Mouse (Mus musculus) left cerebral cortex, adult 2 months (tissue): ENCODE results near the gene Stxbp6. TPM values are rescaled to one million over a fixed set of nuclear protein-coding genes. Genes with fewer than 3 reads are reported as not detected.
"Not testable (repeated sequence)": the region's sequence is repeated elsewhere in the genome, so short reads cannot be mapped to it uniquely, and the experiment has no call there.

Experiments
- DNase-seq, 2 experiments: peaks; one replicate each; pipeline ENCODE4 v3.0.0; 2021 to 2022; ENCODE audit warnings: low spot score in 2 of 2, mixed read lengths in 1 of 2; ENCODE audit errors: extremely low spot score in 1 of 2
- H3K27ac ChIP-seq: fragments of 200-600 bp; 2 replicates; pipeline ENCODE4 v1.8.1; 2022
- H3K4me3 ChIP-seq: fragments of 200-600 bp; 2 replicates; pipeline ENCODE4 v1.8.1; 2022
- CTCF ChIP-seq: fragments of 200-600 bp; IDR thresholded peaks from 2 replicates; pipeline ENCODE4 v1.8.1; 2022; ENCODE audit warnings: antibody characterized with exemption, mild to moderate bottlenecking, moderate library complexity
- intact Hi-C: fragments of 180-260 bp; cut with DNase I; formaldehyde crosslinking; loops from one replicate; pipeline ENCODE4 v1.15.1; 2025
- total RNA-seq, 2 experiments: library from RNA; stranded (reverse); gene quantifications; 2 replicates each; pipeline ENCODE4 v1.2.3; 2021

Stxbp6 gene
- total RNA-seq, 2 experiments from 2014 or later = 67.7 to 75.2 TPM

DNA sequence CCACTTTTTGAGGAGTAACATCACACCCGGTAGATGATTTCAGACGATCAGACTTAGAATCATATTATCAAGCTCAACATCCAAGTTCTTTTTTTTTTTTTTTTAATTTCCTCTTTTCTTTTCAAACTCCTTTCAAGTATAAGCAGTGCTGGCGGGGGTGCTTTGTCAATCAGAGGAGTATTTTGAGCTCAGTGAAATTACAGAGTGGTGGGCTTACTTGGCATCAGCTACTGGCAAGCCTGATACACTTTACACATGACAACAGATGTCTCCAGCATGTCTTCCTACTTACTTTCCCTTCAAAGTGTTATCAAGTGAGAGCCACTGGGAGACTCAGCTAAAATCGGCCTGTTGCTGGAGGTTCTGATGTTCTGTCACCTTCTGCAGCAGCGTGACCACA, 21.6 kb downstream of the Stxbp6 start:
- intact Hi-C loops = no loop called here
- Histone ChIP-seq H3K4me3 (no peak overlapping the region), H3K27ac (no peak overlapping the region; the same call in 1 of the 2 replicates)
- no peak for TF ChIP-seq CTCF
- DNase-seq = no peak

DNA sequence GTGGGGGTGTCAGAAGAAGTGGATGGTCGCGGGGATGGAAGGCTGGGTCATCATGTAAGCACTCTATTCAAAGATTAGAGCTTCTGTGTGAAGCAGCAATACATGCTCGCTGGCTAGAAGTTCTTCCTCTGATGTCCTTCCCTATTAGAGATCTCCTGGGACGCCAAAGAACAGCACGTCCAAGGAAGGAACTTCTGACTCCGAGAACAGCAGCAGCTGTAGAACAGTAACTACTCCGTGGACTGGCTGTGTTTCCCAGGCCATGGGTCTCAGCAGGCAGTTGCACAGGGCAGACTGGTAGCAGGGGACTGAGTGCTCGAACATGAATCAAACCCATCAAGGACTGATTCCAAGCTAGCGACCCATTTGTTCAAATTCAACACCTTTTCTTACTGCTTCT, 24.6 kb downstream of the Stxbp6 start:
- intact Hi-C loops = no loop called here
- Histone ChIP-seq H3K27ac (no peak overlapping the region), H3K4me3 (no peak overlapping the region)
- TF ChIP-seq CTCF = no peak
- no peak for DNase-seq

GRCm38 (mm10) chr12:45047711-45048110, 26.8 kb downstream of the Stxbp6 start:
- H3K27ac ChIP-seq, intact Hi-C loops, DNase-seq, H3K4me3 ChIP-seq: not testable (repeated sequence)

DNA sequence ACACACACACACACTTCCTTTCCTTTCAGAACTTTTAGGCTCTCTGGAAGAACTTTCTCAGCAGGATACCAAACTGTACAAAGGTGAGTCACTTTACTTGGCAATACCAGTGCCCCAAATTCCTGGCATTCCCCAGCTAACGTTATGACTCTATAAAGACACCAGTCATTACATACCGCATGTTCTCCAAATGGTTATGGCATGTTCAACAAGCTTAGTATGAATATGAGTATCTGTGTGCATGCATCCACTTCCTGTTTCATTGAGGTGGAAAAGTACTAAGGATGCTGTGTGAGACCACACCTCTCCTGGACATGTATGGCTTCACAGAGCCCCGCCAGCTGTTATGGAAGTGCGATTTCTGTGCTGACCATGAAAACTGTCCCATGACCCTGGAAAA, 27.3 kb downstream of the Stxbp6 start:
- TF ChIP-seq CTCF = no peak
- Histone ChIP-seq H3K4me3 (no peak overlapping the region), H3K27ac (no peak overlapping the region)
- DNase-seq = no peak
- intact Hi-C loops = no loop called here

DNA sequence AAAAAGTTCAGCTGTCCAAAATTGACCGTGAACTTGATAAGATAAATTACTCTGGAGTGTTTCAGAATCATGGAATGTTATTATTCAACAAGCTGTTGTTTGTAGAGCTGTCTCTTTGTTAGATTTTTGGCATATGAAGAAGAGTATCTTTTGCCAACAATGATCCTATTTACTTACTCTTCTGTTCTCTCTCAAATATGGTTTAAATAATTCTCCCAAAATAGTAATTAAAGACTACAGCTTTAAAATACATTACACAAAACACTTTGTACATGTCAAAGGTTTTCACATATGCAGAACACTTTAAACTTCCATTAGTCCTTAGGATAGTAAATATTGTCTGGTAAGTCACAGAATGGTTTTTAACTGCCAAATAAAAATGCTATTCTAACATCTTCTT, 29.9 kb downstream of the Stxbp6 start:
- intact Hi-C loops = no loop called here
- no peak for TF ChIP-seq CTCF
- no peak for DNase-seq
- no peak overlapping the region for H3K27ac ChIP-seq
- H3K4me3 ChIP-seq = no peak overlapping the region

GRCm38 (mm10) chr12:45042591-45043091, 31.9 kb downstream of the Stxbp6 start:
- DNase-seq = no peak
- Histone ChIP-seq H3K4me3 (no peak overlapping the region), H3K27ac (no peak overlapping the region)
- no peak for TF ChIP-seq CTCF
- intact Hi-C loops = no loop called here

DNA sequence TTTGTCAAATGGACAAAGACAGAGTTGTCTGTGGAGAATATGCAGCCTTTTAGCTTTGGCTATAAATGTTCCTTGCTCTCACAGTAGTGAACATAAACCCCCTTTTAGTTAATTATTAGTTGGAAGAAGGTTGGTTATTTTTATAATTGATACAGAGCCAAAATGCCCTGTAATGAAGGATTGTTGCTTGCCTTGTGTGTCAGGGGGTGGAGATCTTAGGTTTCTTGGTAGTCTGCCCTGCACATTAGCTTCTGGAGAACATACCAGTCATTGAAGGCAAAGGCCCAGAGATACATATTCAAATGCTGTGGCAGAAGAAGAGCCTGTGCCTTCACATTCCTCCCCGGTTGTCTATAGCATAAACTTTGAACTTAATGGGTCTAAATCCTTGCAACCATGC, 37.0 kb downstream of the Stxbp6 start:
- no peak for DNase-seq
- Histone ChIP-seq H3K4me3 (no peak overlapping the region), H3K27ac (no peak overlapping the region)
- no peak for TF ChIP-seq CTCF
- intact Hi-C loops = no loop called here

DNA sequence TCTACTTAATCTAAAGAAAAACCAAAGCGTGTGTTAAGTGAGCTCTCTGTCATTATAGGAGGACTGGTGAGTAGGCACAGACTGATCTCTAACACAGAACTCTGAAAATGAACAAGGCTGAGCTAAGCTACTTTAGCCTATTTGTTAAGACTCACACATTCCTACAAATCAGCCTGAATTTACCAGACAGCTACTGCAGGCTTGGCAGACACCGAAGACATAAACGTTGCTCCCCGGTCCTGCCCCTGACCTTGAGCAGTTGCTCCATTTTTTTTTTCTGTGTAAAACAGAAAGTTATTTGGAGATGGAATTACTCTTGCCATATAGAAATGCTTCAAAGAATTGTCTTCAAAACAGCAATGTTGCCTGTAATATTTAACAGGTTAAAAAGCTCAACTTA, 37.4 kb downstream of the Stxbp6 start:
- H3K27ac ChIP-seq = no peak overlapping the region
- TF ChIP-seq CTCF = no peak
- no peak overlapping the region for H3K4me3 ChIP-seq
- intact Hi-C loops = no loop called here
- DNase-seq = no peak

GRCm38 (mm10) chr12:45030681-45031080, 43.8 kb downstream of the Stxbp6 start:
- no peak for DNase-seq
- intact Hi-C loops = no loop called here
- no peak for TF ChIP-seq CTCF

DNA sequence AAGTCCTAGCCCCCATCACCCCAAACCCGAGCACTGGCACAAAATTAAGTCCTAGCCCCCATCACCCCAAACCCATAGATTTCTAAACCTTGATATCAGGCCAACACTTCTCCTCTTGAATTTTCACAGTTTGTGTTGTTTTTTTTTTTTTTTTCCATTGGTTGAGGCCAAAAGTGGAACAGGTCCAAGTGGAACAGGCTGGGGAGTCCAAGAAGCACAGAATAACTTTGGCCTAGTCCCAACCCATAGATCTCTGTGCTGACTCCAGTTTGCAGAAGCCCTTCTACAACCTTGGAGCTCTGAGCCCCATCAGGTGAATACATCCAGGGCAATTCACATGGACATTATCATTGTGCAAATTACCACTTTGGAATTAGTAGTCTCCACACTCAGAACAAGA, 48.2 kb downstream of the Stxbp6 start:
- intact Hi-C loops = no loop called here
- Histone ChIP-seq H3K4me3 (no peak overlapping the region), H3K27ac (no peak overlapping the region; the same call in 1 of the 2 replicates)
- TF ChIP-seq CTCF = no peak
- DNase-seq = no peak

More at GRCm38 (mm10) chr12:45030681-45031080, 43.8 kb downstream of the Stxbp6 start:
- H3K4me3 ChIP-seq = no peak overlapping the region
- H3K27ac ChIP-seq = no peak overlapping the region

GRCm38 (mm10) chr12:45020018-45020417, 54.5 kb downstream of the Stxbp6 start:
- no peak for DNase-seq
- intact Hi-C loops = no loop called here
- no peak for TF ChIP-seq CTCF

DNA sequence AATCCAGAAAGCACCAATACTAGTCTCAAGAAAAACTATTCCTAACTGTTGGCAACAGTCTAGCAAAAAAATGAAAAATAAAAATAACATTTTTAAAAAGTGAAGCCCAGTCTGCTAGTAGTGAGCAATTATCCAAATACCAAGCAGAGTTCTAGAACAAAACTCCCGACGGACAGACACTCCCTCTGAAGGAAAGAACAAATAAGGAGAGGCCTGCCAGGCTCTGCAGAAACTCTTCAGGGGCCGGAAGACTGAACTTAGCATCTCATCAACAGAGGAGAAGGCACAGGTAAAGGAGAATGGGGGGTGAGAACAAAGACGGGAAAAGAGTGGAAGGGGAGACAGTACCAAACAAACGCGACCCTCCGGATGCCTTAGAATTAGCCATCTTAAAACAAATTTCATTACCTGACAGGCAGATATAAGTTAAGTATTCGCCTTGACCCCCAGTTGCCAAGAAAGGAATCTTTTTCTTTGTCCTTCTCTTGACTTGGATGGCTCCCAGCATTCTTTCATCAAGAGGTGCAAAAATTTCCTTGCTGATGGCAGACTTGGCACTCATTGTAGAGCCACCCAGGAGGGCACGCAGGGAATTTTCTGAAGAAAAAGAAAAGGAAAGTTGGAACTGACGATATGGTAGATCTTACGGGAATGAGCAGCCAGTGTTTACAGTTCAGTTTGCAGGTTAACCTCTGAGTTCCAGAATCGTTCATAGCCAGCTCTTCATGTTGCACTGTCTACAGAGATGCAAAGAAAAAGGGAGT, 55.3 kb downstream of the Stxbp6 start:
- DNase-seq = no peak
- Histone ChIP-seq H3K4me3 (no peak overlapping the region), H3K27ac (no peak overlapping the region)
- intact Hi-C loops = loop anchor here (10.0 kb wide), 1 partner anchor 156 kb away; no protein-coding TSS in a partner anchor
- TF ChIP-seq CTCF = no peak

More at GRCm38 (mm10) chr12:45020018-45020417, 54.5 kb downstream of the Stxbp6 start:
- H3K27ac ChIP-seq = no peak overlapping the region
- no peak overlapping the region for H3K4me3 ChIP-seq
